Mouse (Mus musculus): ENCODE measurements around the gene Cog2.

Cog2 gene

GRCm38 (mm10) chr8:124572430-124572775, 51.8 kb downstream of the Cog2 start:
- no peak for DNase-seq

GRCm38 (mm10) chr8:124573552-124574340, 53.2 kb downstream of the Cog2 start:
- DNase-seq, result peak; percentile 91

GRCm38 (mm10) chr8:124575811-124576210, 55.2 kb downstream of the Cog2 start, which contains the start of gene Capn9:
TSS of gene Capn9 (plus strand) at chr8:124576111.
- no peak for DNase-seq

GRCm38 (mm10) chr8:124576751-124577150, 56.2 kb downstream of the Cog2 start:
- DNase-seq, result no peak

GRCm38 (mm10) chr8:124585718-124586425, 65.3 kb downstream of the Cog2 start:
- peak; percentile 46 for DNase-seq

- DNase-seq, result no peak
Measured at GRCm38 (mm10) chr8:124586556-124586955, 66.0 kb downstream of the Cog2 start.

- DNase-seq, result no peak
Measured at GRCm38 (mm10) chr8:124589393-124589792, 68.8 kb downstream of the Cog2 start.

All from kidney, postnatal 14 days (tissue).